Mouse (Mus musculus) neural tube, embryonic 14.5 days (tissue): ENCODE data around the gene Gm20388. TPM values are rescaled to one million over a fixed set of nuclear protein-coding genes. Genes with fewer than 3 reads are reported as not detected.

Source experiments
- ATAC-seq: fragments of 200-750 bp; cut with Nextera tagmentation; 2 replicates; pipeline ENCODE4 v1.8.0; 2017; ENCODE audit warnings: low read depth, mild to moderate bottlenecking, moderate TSS enrichment, moderate library complexity
- H3K27ac ChIP-seq: fragments of 300-500 bp; sonication (generic); 2 replicates; pipeline ENCODE4 v1.5.1; 2014; ENCODE audit warnings: low read depth, mild to moderate bottlenecking, control low read depth, low read length, moderate library complexity, mixed read lengths
- H3K27me3 ChIP-seq: fragments of 300-500 bp; sonication (generic); 2 replicates; pipeline ENCODE4 v1.6.1; 2014; ENCODE audit warnings: low read length; ENCODE audit not compliant: control insufficient read depth, insufficient read depth
- H3K36me3 ChIP-seq: fragments of 300-500 bp; sonication (generic); 2 replicates; pipeline ENCODE4 v1.6.1; 2014; ENCODE audit warnings: low read length, mixed read lengths; ENCODE audit not compliant: control insufficient read depth, insufficient read depth
- H3K4me1 ChIP-seq: fragments of 300-500 bp; sonication (generic); 2 replicates; pipeline ENCODE4 v1.6.1; 2014; ENCODE audit warnings: low read length; ENCODE audit not compliant: control insufficient read depth, insufficient read depth
- H3K4me2 ChIP-seq: fragments of 300-500 bp; sonication (generic); 2 replicates; pipeline ENCODE4 v1.6.1; 2014; ENCODE audit warnings: mild to moderate bottlenecking, low read depth, low read length, control low read depth
- H3K4me3 ChIP-seq: fragments of 300-500 bp; sonication (generic); 2 replicates; pipeline ENCODE4 v1.5.1; 2014; ENCODE audit warnings: low read depth, low read length, control low read depth, mixed read lengths
- H3K9ac ChIP-seq: fragments of 300-500 bp; sonication (generic); replicated peaks from 2 replicates; pipeline ENCODE4 v1.6.1; 2014; ENCODE audit warnings: low read depth, mild to moderate bottlenecking, control low read depth, low read length, mixed read lengths
- H3K9me3 ChIP-seq: fragments of 300-500 bp; sonication (generic); 2 replicates; pipeline ENCODE4 v1.6.1; 2016; ENCODE audit warnings: low read length; ENCODE audit not compliant: control insufficient read depth
- WGBS: fragments of 180-500 bp; shearing (Covaris S2); extraction: QIAGEN DNeasy Blood & Tissue Kit; methylation state at CpG from one replicate; pipeline ENCODE4 v1.1.7; 2014; 5-methylcytosine and 5-hydroxymethylcytosine counted together
- polyA plus RNA-seq: library from polyadenylated mRNA; unstranded; fragments of >200 nt; fragmentation: Nextera tagmentation; extraction: Ambion mirVana; gene quantifications from 2 replicates; pipeline ENCODE4 v1.2.1, GENCODE M21; 2014

Gene Gm20388
- polyA plus RNA-seq, 1 experiment from 2014 or later, result 10.3 TPM

DNA sequence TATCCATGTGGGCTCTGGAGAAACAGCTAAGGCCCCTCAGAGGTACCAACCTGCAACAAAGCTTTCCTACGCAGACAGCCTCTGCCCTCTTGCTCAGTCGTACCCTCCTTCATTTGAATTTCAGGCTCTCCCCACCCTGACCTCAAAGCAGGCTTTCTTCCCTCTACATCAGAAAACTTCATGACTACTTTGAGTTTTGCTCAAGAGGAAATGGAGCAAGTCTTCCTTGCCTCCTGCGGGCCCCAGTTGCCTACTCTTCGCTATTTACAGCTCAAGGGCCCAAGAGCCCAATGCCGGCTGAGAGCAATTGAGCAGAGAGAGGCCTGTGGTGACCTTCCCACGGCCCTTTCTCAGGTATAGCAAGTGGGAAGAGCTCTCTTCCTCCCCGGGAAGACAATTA lies 4451.9 kb downstream of the Gm20388 start:
- ATAC-seq, result no peak
- no peak overlapping the region for H3K27ac ChIP-seq
- H3K4me2 ChIP-seq, result no peak overlapping the region
- H3K9ac ChIP-seq, result no peak overlapping the region
- no peaks in the 10 kb centered on the region for H3K36me3 ChIP-seq
- no peaks in the 10 kb centered on the region for H3K27me3 ChIP-seq
- 78% methylated on average over 7 of the region's 7 CpGs for WGBS
- H3K4me1 ChIP-seq, result no peaks in the 10 kb centered on the region
- H3K4me3 ChIP-seq, result no peak overlapping the region
- no peaks in the 10 kb centered on the region for H3K9me3 ChIP-seq

DNA sequence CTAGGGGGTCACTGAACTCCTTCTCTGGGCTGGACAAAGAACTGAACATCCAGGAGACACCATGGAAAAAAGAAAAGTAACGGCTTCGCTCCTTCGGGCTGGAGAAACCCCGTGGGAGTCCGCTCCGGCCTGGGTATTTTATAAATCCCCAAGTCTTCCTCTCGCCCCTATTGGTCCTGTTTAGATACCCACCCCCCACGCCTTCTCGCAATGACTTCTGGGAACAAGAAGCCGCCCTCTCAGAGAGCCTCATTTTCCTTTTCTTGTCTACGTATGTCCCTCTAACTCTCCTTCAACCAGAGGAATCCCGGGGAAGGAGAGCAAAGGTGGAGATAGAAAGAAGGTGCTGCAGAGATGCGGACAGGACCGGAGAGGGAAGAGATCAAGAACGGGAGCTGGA lies 4452.7 kb downstream of the Gm20388 start:
- Histone ChIP-seq H3K4me2 (no peak overlapping the region), H3K4me1 (no peaks in the 10 kb centered on the region), H3K9ac (no peak overlapping the region), H3K36me3 (no peaks in the 10 kb centered on the region), H3K9me3 (no peaks in the 10 kb centered on the region), H3K4me3 (no peak overlapping the region), H3K27me3 (no peaks in the 10 kb centered on the region), H3K27ac (no peak overlapping the region)
- no peak for ATAC-seq
- WGBS, result 98% methylated on average over 15 of the region's 15 CpGs

DNA sequence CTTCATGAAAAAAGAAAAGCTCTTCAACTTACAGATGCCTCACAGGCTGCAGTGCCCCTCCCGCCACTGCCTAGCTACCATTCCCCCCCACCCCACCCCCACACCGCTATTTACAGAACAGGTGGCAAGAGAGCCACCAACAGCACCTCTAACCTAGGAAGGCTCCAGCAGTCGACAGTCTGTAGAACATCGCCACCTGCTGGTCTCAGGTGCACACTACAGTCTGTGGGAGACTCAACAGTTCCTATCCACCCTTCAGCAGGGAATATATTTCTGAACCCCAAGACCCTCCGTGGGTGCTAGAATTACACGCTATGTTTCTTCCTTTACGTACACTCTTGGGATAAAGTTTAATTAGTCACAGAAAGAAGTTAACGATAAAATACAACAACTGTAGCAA lies 4457.6 kb downstream of the Gm20388 start:
- H3K9ac ChIP-seq, result no peak overlapping the region
- 0 out of 2 replicates have a peak, but pooled peaks cover 4% of the 10 kb centered on the region for H3K36me3 ChIP-seq
- no peaks in the 10 kb centered on the region for H3K9me3 ChIP-seq
- no peaks in the 10 kb centered on the region for H3K4me1 ChIP-seq
- no peaks in the 10 kb centered on the region for H3K27me3 ChIP-seq
- H3K4me2 ChIP-seq, result no peak overlapping the region
- H3K4me3 ChIP-seq, result no peak overlapping the region
- no peak overlapping the region for H3K27ac ChIP-seq
- ATAC-seq, result no peak
- 21% methylated on average over 8 of the region's 8 CpGs for WGBS

- Histone ChIP-seq H3K4me1 (no peaks in the 10 kb centered on the region), H3K9ac (no peak overlapping the region), H3K27ac (no peak overlapping the region), H3K36me3 (0 out of 2 replicates have a peak, but pooled peaks cover 4% of the 10 kb centered on the region), H3K4me2 (no peak overlapping the region), H3K4me3 (no peak overlapping the region), H3K9me3 (no peaks in the 10 kb centered on the region), H3K27me3 (no peaks in the 10 kb centered on the region)
- ATAC-seq, result no peak
- 78% methylated on average over 17 of the region's 17 CpGs for WGBS
Observed at GRCm38 (mm10) chr8:124370422-124371183, 4460.0 kb downstream of the Gm20388 start.

DNA sequence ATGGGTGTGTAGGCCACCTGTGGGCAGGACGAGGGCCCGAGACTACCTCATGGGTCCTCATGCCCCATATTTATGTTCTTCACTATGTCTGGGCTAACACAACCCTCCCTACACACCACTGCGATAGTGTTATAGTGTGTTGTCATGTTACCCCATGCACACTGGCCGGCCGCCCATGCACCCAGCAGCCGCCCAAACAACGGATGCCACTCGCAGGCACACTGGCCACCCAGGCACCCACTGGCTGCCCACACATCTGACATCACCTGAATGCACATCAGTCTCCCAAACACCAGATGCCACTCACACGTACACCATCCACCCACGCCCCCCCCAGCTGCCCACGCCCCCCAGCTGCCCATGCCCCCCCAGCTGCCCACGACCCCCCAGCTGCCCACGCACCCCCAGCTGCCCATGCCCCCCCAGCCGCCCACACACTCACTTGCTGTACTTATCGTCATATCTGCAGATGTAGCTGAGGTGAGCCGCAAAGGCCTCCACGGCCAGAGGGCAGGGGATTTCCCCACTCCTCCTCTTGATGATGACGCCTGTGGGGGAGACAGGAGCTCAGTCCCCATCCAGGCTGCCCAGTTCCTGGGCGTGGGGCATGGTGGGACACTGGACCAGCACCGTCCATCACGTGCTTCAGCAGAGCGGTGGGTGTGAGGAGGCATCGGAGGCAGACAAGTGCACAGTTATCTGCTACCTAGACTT lies 4460.9 kb downstream of the Gm20388 start:
- WGBS, result 92% methylated on average over 20 of the region's 23 CpGs
- no peak overlapping the region for H3K4me2 ChIP-seq

DNA sequence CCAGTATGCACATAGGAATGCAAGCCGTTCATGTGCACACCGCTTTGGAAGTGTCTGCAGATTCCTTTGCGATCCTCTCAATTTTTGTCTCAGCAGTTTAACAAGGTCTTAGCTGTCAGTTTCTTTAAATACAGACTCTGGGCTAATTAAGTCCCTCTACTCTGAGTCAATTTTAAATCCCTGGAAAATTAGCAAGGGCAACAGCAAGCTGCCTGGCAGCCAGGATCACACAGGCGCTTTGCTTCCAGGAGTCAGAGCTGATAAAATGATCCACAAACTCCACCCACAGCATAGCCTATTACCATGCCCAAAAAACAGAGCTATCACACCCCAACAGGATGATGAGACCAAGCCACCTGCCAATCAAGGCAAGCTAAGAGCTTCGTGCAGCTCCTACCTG lies 4463.1 kb downstream of the Gm20388 start:
- no peak overlapping the region for H3K4me3 ChIP-seq
- H3K36me3 ChIP-seq, result 0 out of 2 replicates have a peak, but pooled peaks cover 7% of the 10 kb centered on the region
- H3K27ac ChIP-seq, result no peak overlapping the region
- H3K9me3 ChIP-seq, result no peaks in the 10 kb centered on the region
- H3K9ac ChIP-seq, result no peak overlapping the region
- no peak for ATAC-seq
- WGBS, result 92% methylated on average over 5 of the region's 5 CpGs
- no peaks in the 10 kb centered on the region for H3K4me1 ChIP-seq
- no peak overlapping the region for H3K4me2 ChIP-seq
- H3K27me3 ChIP-seq, result no peaks in the 10 kb centered on the region

More for the DNA sequence above, 4460.9 kb downstream of the Gm20388 start:
- Histone ChIP-seq H3K4me3 (no peak overlapping the region), H3K27ac (no peak overlapping the region), H3K9me3 (no peaks in the 10 kb centered on the region), H3K4me1 (no peaks in the 10 kb centered on the region), H3K27me3 (no peaks in the 10 kb centered on the region), H3K36me3 (0 out of 2 replicates have a peak, but pooled peaks cover 4% of the 10 kb centered on the region), H3K9ac (no peak overlapping the region)
- no peak for ATAC-seq

DNA sequence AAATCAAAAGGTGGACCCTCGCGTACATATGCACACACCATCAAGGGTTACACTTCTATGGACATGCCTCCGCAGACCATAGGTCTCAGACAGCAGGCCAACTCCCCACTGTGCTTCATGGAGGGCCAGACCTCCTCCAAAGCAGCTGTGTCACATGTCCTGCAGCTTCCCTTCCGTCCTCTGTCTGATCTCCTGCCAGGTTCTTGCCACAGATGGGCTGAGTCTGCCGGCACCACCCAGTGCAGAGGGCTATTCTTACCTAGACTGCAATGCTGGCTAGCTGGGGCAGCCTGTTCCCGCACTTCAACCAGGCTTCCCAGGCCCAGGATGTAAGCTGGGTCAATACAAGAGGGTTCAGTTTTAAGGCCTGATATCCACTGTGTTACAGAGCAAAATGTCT lies 4464.5 kb downstream of the Gm20388 start:
- H3K4me1 ChIP-seq, result no peaks in the 10 kb centered on the region
- no peaks in the 10 kb centered on the region for H3K9me3 ChIP-seq
- no peak overlapping the region for H3K4me3 ChIP-seq
- H3K27ac ChIP-seq, result no peak overlapping the region
- no peak overlapping the region for H3K4me2 ChIP-seq
- no peak overlapping the region for H3K9ac ChIP-seq
- 71% methylated on average over 6 of the region's 6 CpGs for WGBS
- no peaks in the 10 kb centered on the region for H3K27me3 ChIP-seq
- no peak for ATAC-seq
- H3K36me3 ChIP-seq, result 0 out of 2 replicates have a peak, but pooled peaks cover 7% of the 10 kb centered on the region

DNA sequence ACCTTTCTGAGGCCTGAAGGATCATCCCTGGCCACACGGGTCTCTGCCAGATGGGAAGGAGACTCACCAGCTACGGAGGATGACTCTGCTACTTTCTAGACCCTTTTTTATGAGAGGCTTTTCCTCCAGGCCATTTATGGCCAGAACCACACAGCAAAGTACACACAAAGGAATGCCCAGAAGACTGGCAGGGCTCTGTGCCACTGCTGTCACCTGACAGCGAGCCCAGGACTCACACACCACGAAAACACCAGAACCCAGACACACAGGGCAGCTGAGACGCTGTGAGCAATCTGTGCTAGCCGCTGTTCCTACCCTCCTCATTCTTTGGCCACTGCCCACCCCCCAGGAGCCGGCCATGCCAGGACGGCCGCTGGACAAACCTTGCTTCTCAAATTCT lies 4465.1 kb downstream of the Gm20388 start:
- no peak for ATAC-seq
- no peak overlapping the region for H3K4me2 ChIP-seq

DNA sequence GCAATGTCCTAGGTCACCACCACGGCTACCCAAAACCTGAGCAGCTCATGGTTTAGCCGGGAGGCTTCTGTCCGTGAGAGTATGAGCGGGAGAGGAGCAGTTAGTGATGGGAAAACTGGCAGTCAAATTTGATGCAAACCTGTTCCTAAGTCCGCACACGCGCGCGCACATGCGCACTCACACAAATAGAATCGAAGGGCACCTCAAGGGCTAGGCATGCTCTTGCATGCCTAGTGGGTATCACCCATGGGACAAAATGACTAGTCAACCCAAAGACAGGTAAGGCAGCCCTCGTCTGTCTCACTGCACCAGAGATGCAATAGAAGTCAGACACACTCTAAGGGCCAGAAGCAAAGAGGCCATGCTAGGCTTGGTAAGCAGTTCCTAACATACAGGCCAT lies 4465.8 kb downstream of the Gm20388 start:
- Histone ChIP-seq H3K4me3 (no peak overlapping the region), H3K4me2 (no peak overlapping the region), H3K4me1 (no peaks in the 10 kb centered on the region), H3K9ac (no peak overlapping the region), H3K36me3 (0 out of 2 replicates have a peak, but pooled peaks cover 3% of the 10 kb centered on the region), H3K27ac (no peak overlapping the region), H3K27me3 (no peaks in the 10 kb centered on the region), H3K9me3 (no peaks in the 10 kb centered on the region)
- no peak for ATAC-seq
- 94% methylated on average over 12 of the region's 12 CpGs for WGBS

More for the DNA sequence above, 4465.1 kb downstream of the Gm20388 start:
- 86% methylated on average over 9 of the region's 9 CpGs for WGBS
- Histone ChIP-seq H3K4me1 (no peaks in the 10 kb centered on the region), H3K4me3 (no peak overlapping the region), H3K9me3 (no peaks in the 10 kb centered on the region), H3K27me3 (no peaks in the 10 kb centered on the region), H3K9ac (no peak overlapping the region), H3K36me3 (0 out of 2 replicates have a peak, but pooled peaks cover 4% of the 10 kb centered on the region), H3K27ac (no peak overlapping the region)
